23 mouse cellular contexts compared by ENCODE assay signal in the genomic region with DNA sequence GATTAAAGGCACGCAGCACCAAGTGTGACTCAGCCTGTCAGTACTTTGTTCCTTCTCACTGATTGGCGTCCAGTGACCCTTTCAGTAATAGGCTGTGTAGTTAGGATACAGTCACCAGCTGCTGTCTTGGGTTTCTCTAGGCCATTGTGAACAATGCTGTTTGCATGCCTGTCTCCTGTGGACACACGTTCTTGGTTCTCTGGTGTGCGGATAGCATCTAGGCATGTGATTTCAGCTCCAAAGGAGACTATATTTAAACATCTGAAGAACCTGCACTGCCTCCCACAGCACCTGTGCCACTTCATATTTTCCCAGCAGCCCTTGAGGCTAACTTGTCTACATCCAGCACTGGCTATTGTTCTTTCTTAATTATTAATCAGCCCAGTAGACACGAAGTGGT.
DNase-seq lines count a peak whose midpoint lies in the region; ATAC-seq and TF ChIP-seq lines count a peak whose summit lies in the region.
"Had no signal": no experiment of that assay in that cellular context is flagged by ENCODE, and none has a peak within 500 bp of the region (broad histone marks: within the 10 kb centered on the region; RNA-seq: fewer than 3 reads in every experiment).

No protein-coding gene starts in this region.

- intact Hi-C loops in left cerebral cortex, adult 2 months (cut with DNase I) = no loop called here

- in situ Hi-C loops in Patski (cut with MboI; ENCODE audit: low pct_unique_long_range_greater_than_20kb) = no loop called here

- no peak overlapping the region for H3K4me3 ChIP-seq in left cerebral cortex, adult 2 months
- H3K4me3 ChIP-seq: embryonic facial prominence, embryonic 10.5 days; forebrain, embryonic 15.5 days; gastrocnemius, adult 2 months; heart, embryonic 10.5 days; intestine, embryonic 15.5 days had no signal

- H3K27ac ChIP-seq in left cerebral cortex, adult 2 months = peak overlapping the region; percentile 25; the same call in 1 of the 2 replicates
- H3K27ac ChIP-seq: embryonic facial prominence, embryonic 10.5 days; forebrain, embryonic 15.5 days; gastrocnemius, adult 2 months; heart, embryonic 10.5 days; intestine, embryonic 15.5 days had no signal

- no peak for TF ChIP-seq CTCF in left cerebral cortex, adult 2 months (IDR thresholded peaks at IDR 0.05)
- TF ChIP-seq CTCF in Patski (IDR thresholded peaks at IDR 0.05) = no peak

- peak; percentile 27; the same call in 1 of the 2 replicates for ATAC-seq in frontal cortex, adult (ENCODE audit: low TSS enrichment)
- ATAC-seq in Patski = peak; percentile 47
- ATAC-seq: forebrain, embryonic 15.5 days; intestine, embryonic 15.5 days had no signal

- no peak for DNase-seq in frontal cortex, postnatal 14 days (ENCODE audit: low spot score in 2 of 2)
- DNase-seq in left cerebral cortex, adult 2 months (ENCODE audit: extremely low spot score in 1 of 2, low spot score in 2 of 2) = no peak
- DNase-seq in left cerebral cortex, adult 18-20 months (ENCODE audit: low spot score in 2 of 2) = no peak
- DNase-seq in Patski (ENCODE audit: low read depth, low spot score) = peak; percentile 31
- peak; percentile 38 for DNase-seq in retina, embryonic 14.5 days (ENCODE audit: low spot score)
- DNase-seq in gastrocnemius, adult 18-20 months (ENCODE audit: low spot score) = no peak
- DNase-seq in kidney, adult 9 months = no peak
- DNase-seq: adrenal gland, adult 8-10 months; adrenal gland, postnatal 36 days; cerebellum, adult 11-12 months; cerebellum, adult 9-10 months; cerebellum, postnatal 25 days; gastrocnemius, adult 2 months; gastrocnemius, postnatal 25 days; heart, adult 11 months; heart, postnatal 10 days; heart, postnatal 4 days; kidney, adult 18-20 months had no signal

- CTCF ChIA-PET in Patski (lab: Charles Lee) = no interaction called here

- peaks cover 8% of the 10 kb centered on the region for H3K27me3 ChIP-seq in Patski
- H3K27me3 ChIP-seq: forebrain, embryonic 15.5 days; intestine, embryonic 15.5 days had no signal

- POLR2A ChIA-PET in Patski (lab: Charles Lee) = no interaction called here

Comparison
In these comparisons a context has a peak if more than half of its experiments do, and no peak if none do; other contexts are left out.
1. DNase-seq: peak in Patski (single experiment) and retina, embryonic 14.5 days (single experiment); none in frontal cortex, postnatal 14 days (0 of 2), left cerebral cortex, adult 2 months (0 of 2), left cerebral cortex, adult 18-20 months (0 of 2), gastrocnemius, adult 18-20 months (single experiment) and kidney, adult 9 months (single experiment).